Mouse (Mus musculus): ENCODE measurements around the gene Insig2.

The Insig2 gene

GRCm38 (mm10) chr1:121332485-121332884 lies at the start of gene Insig2:
Gene Insig2, minus strand, starts transcription at chr1:121332589.
- DNase-seq (ENCODE audit: extremely low read depth, low read depth): no peak

GRCm38 (mm10) chr1:121381562-121381961 lies 49.2 kb upstream of the Insig2 start:
- no peak for DNase-seq (ENCODE audit: extremely low read depth, low read depth)

GRCm38 (mm10) chr1:121380033-121380432 lies 47.6 kb upstream of the Insig2 start:
- DNase-seq (ENCODE audit: extremely low read depth, low read depth): no peak

- DNase-seq (ENCODE audit: extremely low read depth, low read depth): no peak
Observed at GRCm38 (mm10) chr1:121377901-121378300, 45.5 kb upstream of the Insig2 start.

GRCm38 (mm10) chr1:121377410-121377809 lies 45.0 kb upstream of the Insig2 start:
- no peak for DNase-seq (ENCODE audit: extremely low read depth, low read depth)

GRCm38 (mm10) chr1:121373631-121374030 lies 41.2 kb upstream of the Insig2 start:
- DNase-seq (ENCODE audit: extremely low read depth, low read depth): no peak

- DNase-seq (ENCODE audit: extremely low read depth, low read depth): no peak
Observed at GRCm38 (mm10) chr1:121372656-121373055, 40.3 kb upstream of the Insig2 start.

GRCm38 (mm10) chr1:121371449-121371848 lies 39.1 kb upstream of the Insig2 start:
- DNase-seq (ENCODE audit: extremely low read depth, low read depth): no peak

GRCm38 (mm10) chr1:121367257-121367656 lies 34.9 kb upstream of the Insig2 start:
- DNase-seq (ENCODE audit: extremely low read depth, low read depth): no peak

GRCm38 (mm10) chr1:121360561-121360960 lies 28.2 kb upstream of the Insig2 start:
- DNase-seq (ENCODE audit: extremely low read depth, low read depth): no peak

- no peak for DNase-seq (ENCODE audit: extremely low read depth, low read depth)
Observed at GRCm38 (mm10) chr1:121359680-121360079, 27.3 kb upstream of the Insig2 start.

- DNase-seq (ENCODE audit: extremely low read depth, low read depth): no peak
Observed at GRCm38 (mm10) chr1:121353779-121354178, 21.4 kb upstream of the Insig2 start.

GRCm38 (mm10) chr1:121351037-121351436 lies 18.6 kb upstream of the Insig2 start:
- DNase-seq (ENCODE audit: extremely low read depth, low read depth): no peak

- no peak for DNase-seq (ENCODE audit: extremely low read depth, low read depth)
Observed at GRCm38 (mm10) chr1:121350616-121351015, 18.2 kb upstream of the Insig2 start.

GRCm38 (mm10) chr1:121348875-121349847 lies 16.8 kb upstream of the Insig2 start:
- DNase-seq (ENCODE audit: extremely low read depth, low read depth): no peak

- no peak for DNase-seq (ENCODE audit: extremely low read depth, low read depth)
Observed at GRCm38 (mm10) chr1:121343966-121344365, 11.6 kb upstream of the Insig2 start.

- DNase-seq (ENCODE audit: extremely low read depth, low read depth): no peak
Observed at GRCm38 (mm10) chr1:121335789-121336188, 3.4 kb upstream of the Insig2 start.

GRCm38 (mm10) chr1:121333986-121334703 lies 1.8 kb upstream of the Insig2 start:
- no peak for DNase-seq (ENCODE audit: extremely low read depth, low read depth)

- no peak for DNase-seq (ENCODE audit: extremely low read depth, low read depth)
Observed at GRCm38 (mm10) chr1:121330621-121331020, 1.8 kb downstream of the Insig2 start.

GRCm38 (mm10) chr1:121329391-121329790 lies 3.0 kb downstream of the Insig2 start:
- no peak for DNase-seq (ENCODE audit: extremely low read depth, low read depth)

GRCm38 (mm10) chr1:121328193-121328555 lies 4.2 kb downstream of the Insig2 start:
- DNase-seq (ENCODE audit: extremely low read depth, low read depth): peak; percentile 67
